Mouse (Mus musculus) hindbrain, embryonic 14.5 days (tissue): ENCODE measurements around the gene Fam181a. TPM values are rescaled to one million over a fixed set of nuclear protein-coding genes. Genes with fewer than 3 reads are reported as not detected.
A peak's percentile ranks its signal among the peaks of the same experiment; 100 is the strongest.

ENCODE experiments used
- ATAC-seq: fragments of 200-750 bp; cut with Nextera tagmentation; 2 replicates; pipeline ENCODE4 v1.8.0; 2017; ENCODE audit warnings: moderate number of reproducible peaks, mild to moderate bottlenecking, moderate TSS enrichment, moderate library complexity; ENCODE audit not compliant: low FRiP score
- DNase-seq: peaks from one replicate; pipeline ENCODE4 v3.0.0-alpha.2; 2015; ENCODE audit warnings: low spot score
- H3K27ac ChIP-seq: fragments of 300-500 bp; sonication (generic); 2 replicates; pipeline ENCODE4 v1.5.1; 2014; ENCODE audit warnings: mild to moderate bottlenecking, moderate library complexity
- H3K27me3 ChIP-seq: fragments of 300-500 bp; sonication (generic); 2 replicates; pipeline ENCODE4 v1.6.1; 2014; ENCODE audit warnings: mild to moderate bottlenecking, low read length, mixed read lengths; ENCODE audit not compliant: control insufficient read depth, insufficient read depth
- H3K36me3 ChIP-seq: fragments of 300-500 bp; sonication (generic); replicated peaks from 2 replicates; pipeline ENCODE4 v1.6.1; 2014; ENCODE audit not compliant: control insufficient read depth, insufficient read depth
- H3K4me1 ChIP-seq: fragments of 300-500 bp; sonication (generic); replicated peaks from 2 replicates; pipeline ENCODE4 v1.6.1; 2014; ENCODE audit warnings: antibody characterized with exemption, low read length, mixed read lengths; ENCODE audit not compliant: control insufficient read depth, insufficient read depth
- H3K4me2 ChIP-seq: fragments of 300-500 bp; sonication (generic); replicated peaks from 2 replicates; pipeline ENCODE4 v1.6.1; 2014; ENCODE audit warnings: mild to moderate bottlenecking, moderate library complexity
- H3K4me3 ChIP-seq: fragments of 300-500 bp; sonication (generic); replicated peaks from 2 replicates; pipeline ENCODE4 v1.5.1; 2014; ENCODE audit warnings: mild to moderate bottlenecking, low read length
- H3K9ac ChIP-seq: fragments of 300-500 bp; sonication (generic); 2 replicates; pipeline ENCODE4 v1.6.1; 2014
- H3K9me3 ChIP-seq: fragments of 300-500 bp; sonication (generic); 2 replicates; pipeline ENCODE4 v1.6.1; 2016; ENCODE audit warnings: low read length; ENCODE audit not compliant: control insufficient read depth
- WGBS: fragments of 180-500 bp; shearing (Covaris S2); extraction: QIAGEN DNeasy Blood & Tissue Kit; methylation state at CpG from one replicate; pipeline ENCODE4 v1.1.7; 2014; 5-methylcytosine and 5-hydroxymethylcytosine counted together
- polyA plus RNA-seq: library from polyadenylated mRNA; unstranded; fragments of >200 nt; fragmentation: Nextera tagmentation; extraction: Ambion mirVana; gene quantifications from 2 replicates; pipeline ENCODE4 v1.2.1, GENCODE M21; 2014

Gene Fam181a
- polyA plus RNA-seq, 1 experiment from 2014 or later, result 8.3 TPM

- 92% methylated on average over 7 of the region's 7 CpGs for WGBS
- Histone ChIP-seq H3K27me3 (no peaks in the 10 kb centered on the region), H3K4me3 (no peak overlapping the region), H3K36me3 (no peaks in the 10 kb centered on the region), H3K9ac (no peak overlapping the region), H3K4me1 (no peaks in the 10 kb centered on the region; the same call in 1 of the 2 replicates), H3K4me2 (no peak overlapping the region), H3K9me3 (no peaks in the 10 kb centered on the region), H3K27ac (no peak overlapping the region)
- ATAC-seq (no peak), DNase-seq (no peak)
Observed at GRCm38 (mm10) chr12:103344934-103345333, 34.2 kb downstream of the Fam181a start.

GRCm38 (mm10) chr12:103346945-103347344 is 36.2 kb downstream of the Fam181a start:
- H3K9ac ChIP-seq, result no peak overlapping the region
- 83% methylated on average over 8 of the region's 8 CpGs for WGBS
- no peak overlapping the region for H3K4me2 ChIP-seq
- ATAC-seq (no peak), DNase-seq (no peak)
- H3K27ac ChIP-seq, result no peak overlapping the region
- no peaks in the 10 kb centered on the region for H3K36me3 ChIP-seq
- H3K4me3 ChIP-seq, result no peak overlapping the region
- no peaks in the 10 kb centered on the region; the same call in 1 of the 2 replicates for H3K4me1 ChIP-seq
- no peaks in the 10 kb centered on the region for H3K27me3 ChIP-seq
- no peaks in the 10 kb centered on the region for H3K9me3 ChIP-seq

GRCm38 (mm10) chr12:103347406-103347805 is 36.6 kb downstream of the Fam181a start:
- H3K27me3 ChIP-seq, result no peaks in the 10 kb centered on the region
- H3K36me3 ChIP-seq, result no peaks in the 10 kb centered on the region
- no peak overlapping the region for H3K27ac ChIP-seq
- H3K4me1 ChIP-seq, result no peaks in the 10 kb centered on the region; the same call in 1 of the 2 replicates
- H3K4me2 ChIP-seq, result no peak overlapping the region
- H3K9ac ChIP-seq, result no peak overlapping the region
- no peak overlapping the region for H3K4me3 ChIP-seq
- H3K9me3 ChIP-seq, result no peaks in the 10 kb centered on the region
- WGBS, result 62% methylated on average over 5 of the region's 5 CpGs
- ATAC-seq (no peak), DNase-seq (no peak)

GRCm38 (mm10) chr12:103348506-103348905 is 37.7 kb downstream of the Fam181a start:
- H3K9ac ChIP-seq, result no peak overlapping the region
- H3K27me3 ChIP-seq, result no peaks in the 10 kb centered on the region
- H3K4me1 ChIP-seq, result no peaks in the 10 kb centered on the region; the same call in 1 of the 2 replicates
- WGBS, result 5% methylated on average over 3 of the region's 3 CpGs
- no peak overlapping the region for H3K4me3 ChIP-seq
- peak; percentile 45; the same call in 1 of the 2 replicates for ATAC-seq
- H3K9me3 ChIP-seq, result no peaks in the 10 kb centered on the region
- H3K4me2 ChIP-seq, result no peak overlapping the region
- H3K36me3 ChIP-seq, result no peaks in the 10 kb centered on the region
- peak; percentile 93 for DNase-seq
- no peak overlapping the region for H3K27ac ChIP-seq

GRCm38 (mm10) chr12:103352735-103353134 is 42.0 kb downstream of the Fam181a start:
- Histone ChIP-seq H3K4me2 (no peak overlapping the region), H3K27ac (no peak overlapping the region), H3K9me3 (no peaks in the 10 kb centered on the region), H3K36me3 (no peaks in the 10 kb centered on the region), H3K4me3 (no peak overlapping the region), H3K4me1 (no peaks in the 10 kb centered on the region), H3K27me3 (no peaks in the 10 kb centered on the region), H3K9ac (no peak overlapping the region)
- 92% methylated on average over 6 of the region's 6 CpGs for WGBS
- ATAC-seq, result no peak
- DNase-seq, result no peak

GRCm38 (mm10) chr12:103353538-103353937 is 42.8 kb downstream of the Fam181a start:
- no peaks in the 10 kb centered on the region for H3K36me3 ChIP-seq
- ATAC-seq (peak; percentile 41; the same call in 1 of the 2 replicates), DNase-seq (peak; percentile 32)
- H3K4me1 ChIP-seq, result no peaks in the 10 kb centered on the region
- no peak overlapping the region for H3K4me2 ChIP-seq
- H3K4me3 ChIP-seq, result no peak overlapping the region
- no peaks in the 10 kb centered on the region for H3K27me3 ChIP-seq
- WGBS, result 7% methylated on average over 5 of the region's 5 CpGs
- no peak overlapping the region for H3K27ac ChIP-seq
- H3K9ac ChIP-seq, result no peak overlapping the region
- no peaks in the 10 kb centered on the region for H3K9me3 ChIP-seq

GRCm38 (mm10) chr12:103355746-103356414 is 45.1 kb downstream of the Fam181a start, which contains the start of gene Asb2:
Gene Asb2, minus strand, starts transcription at chr12:103356001.
- 77% methylated on average over 14 of the region's 14 CpGs for WGBS
- no peaks in the 10 kb centered on the region for H3K36me3 ChIP-seq
- no peak for ATAC-seq
- no peak within 1 kb of the TSS for H3K4me3 ChIP-seq
- no peak within 1 kb of the TSS for H3K4me2 ChIP-seq
- H3K27me3 ChIP-seq, result no peaks in the 10 kb centered on the region
- no peak for DNase-seq
- H3K9me3 ChIP-seq, result no peaks in the 10 kb centered on the region
- no peak within 1 kb of the TSS for H3K9ac ChIP-seq
- H3K27ac ChIP-seq, result no peak within 1 kb of the TSS
- no peaks in the 10 kb centered on the region for H3K4me1 ChIP-seq

- H3K27me3 ChIP-seq, result no peaks in the 10 kb centered on the region
- no peak for DNase-seq
- ATAC-seq, result no peak
Observed at GRCm38 (mm10) chr12:103356415-103356748, 45.6 kb downstream of the Fam181a start.

GRCm38 (mm10) chr12:103358216-103358615 is 47.4 kb downstream of the Fam181a start:
- no peaks in the 10 kb centered on the region for H3K9me3 ChIP-seq
- H3K27me3 ChIP-seq, result no peaks in the 10 kb centered on the region
- 71% methylated on average over 8 of the region's 8 CpGs for WGBS
- no peak for ATAC-seq
- H3K27ac ChIP-seq, result no peak overlapping the region
- H3K4me1 ChIP-seq, result no peaks in the 10 kb centered on the region
- no peak overlapping the region for H3K4me3 ChIP-seq
- H3K4me2 ChIP-seq, result no peak overlapping the region
- no peak overlapping the region for H3K9ac ChIP-seq
- no peaks in the 10 kb centered on the region for H3K36me3 ChIP-seq
- DNase-seq, result no peak

More at GRCm38 (mm10) chr12:103356415-103356748, 45.6 kb downstream of the Fam181a start:
- Histone ChIP-seq H3K4me1 (no peaks in the 10 kb centered on the region), H3K4me3 (no peak overlapping the region), H3K9me3 (no peaks in the 10 kb centered on the region), H3K27ac (no peak overlapping the region), H3K36me3 (no peaks in the 10 kb centered on the region), H3K9ac (no peak overlapping the region), H3K4me2 (no peak overlapping the region)
- WGBS, result 94% methylated on average over 4 of the region's 4 CpGs
